Mouse (Mus musculus): ENCODE data around the gene Lrrc1. TPM values are rescaled to one million over a fixed set of nuclear protein-coding genes. Genes with fewer than 3 reads are reported as not detected.

The Lrrc1 gene
- total RNA-seq, 4 experiments from 2014 or later = 5.7 to 9.2 (median 7.9) TPM

DNA sequence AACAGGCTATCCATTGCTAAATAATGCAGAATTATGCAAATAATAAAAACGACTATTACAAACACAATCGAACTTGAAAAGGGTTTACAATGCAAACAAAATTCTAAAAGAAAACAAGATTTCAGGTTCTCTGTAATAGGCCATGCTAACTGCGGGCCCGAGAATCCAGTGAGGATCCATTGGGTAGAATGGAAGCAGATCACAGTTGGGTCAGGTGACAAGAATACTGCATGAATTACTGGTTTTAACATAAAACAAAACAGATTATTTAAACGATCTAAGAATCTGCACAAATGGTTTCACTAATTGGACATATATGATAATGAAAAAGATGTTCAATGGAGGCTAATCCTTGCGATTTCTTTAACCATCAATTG is 42.5 kb downstream of the Lrrc1 start:
- no peak for DNase-seq (ENCODE audit: low spot score in 2 of 2)

DNA sequence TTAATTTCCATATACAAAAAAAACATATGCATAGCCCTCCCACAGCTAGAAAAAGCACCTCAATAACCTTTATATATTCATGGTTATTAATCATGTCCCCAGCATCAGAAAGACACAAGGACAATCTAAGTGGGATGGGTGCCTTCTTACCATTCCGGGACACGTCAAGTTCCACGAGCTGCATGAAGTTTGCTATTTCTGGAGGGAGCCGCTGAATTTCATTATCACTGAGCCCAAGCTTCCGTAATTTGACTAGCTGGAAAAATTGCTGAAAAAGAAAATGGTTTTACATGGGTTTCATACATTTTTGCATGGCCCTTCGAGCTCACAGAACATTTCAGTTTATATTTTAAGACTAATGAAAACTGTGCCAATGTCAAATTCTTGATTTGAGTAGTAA is 45.6 kb downstream of the Lrrc1 start:
- DNase-seq (ENCODE audit: low spot score in 2 of 2) = no peak

DNA sequence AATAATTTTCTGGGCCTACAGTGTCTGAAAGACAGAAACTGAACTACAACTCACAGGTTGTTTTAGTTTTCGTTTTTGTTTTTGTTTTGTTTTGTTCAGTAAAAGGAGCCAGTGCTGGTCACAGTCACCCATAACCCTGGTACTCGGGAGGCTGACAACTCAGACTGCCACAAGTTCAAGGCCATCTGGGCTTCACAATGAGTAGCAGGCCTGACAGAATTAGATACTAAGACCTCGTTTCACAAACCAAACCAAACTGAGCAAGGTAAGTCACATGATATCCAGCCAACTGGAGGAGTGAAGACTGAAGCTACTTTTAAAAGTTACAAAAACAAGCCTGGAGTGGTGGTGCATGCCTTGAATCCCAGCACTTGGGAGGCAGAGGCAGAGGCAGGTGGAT is 46.3 kb downstream of the Lrrc1 start:
- no peak for DNase-seq (ENCODE audit: low spot score in 2 of 2)

DNA sequence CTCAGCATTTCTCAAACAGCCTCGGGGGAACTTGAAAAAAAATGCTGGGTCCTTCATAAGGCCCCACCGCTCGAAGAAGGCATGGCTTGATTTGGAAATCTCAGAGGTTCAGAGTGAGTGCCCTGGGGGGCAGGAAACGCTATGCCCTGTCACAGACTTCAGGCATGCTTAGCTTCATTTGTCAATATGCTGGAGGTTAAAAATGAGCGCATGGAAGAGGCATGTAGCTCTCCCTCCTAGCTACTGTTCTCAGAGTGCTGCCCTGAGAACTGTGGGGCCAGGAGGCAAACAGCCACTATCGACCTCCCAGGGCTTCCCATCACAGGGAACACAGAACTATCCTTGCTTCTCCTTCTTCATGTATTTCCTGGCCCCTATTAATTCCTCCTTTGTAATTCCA is 47.5 kb downstream of the Lrrc1 start:
- DNase-seq (ENCODE audit: low spot score in 2 of 2) = no peak

DNA sequence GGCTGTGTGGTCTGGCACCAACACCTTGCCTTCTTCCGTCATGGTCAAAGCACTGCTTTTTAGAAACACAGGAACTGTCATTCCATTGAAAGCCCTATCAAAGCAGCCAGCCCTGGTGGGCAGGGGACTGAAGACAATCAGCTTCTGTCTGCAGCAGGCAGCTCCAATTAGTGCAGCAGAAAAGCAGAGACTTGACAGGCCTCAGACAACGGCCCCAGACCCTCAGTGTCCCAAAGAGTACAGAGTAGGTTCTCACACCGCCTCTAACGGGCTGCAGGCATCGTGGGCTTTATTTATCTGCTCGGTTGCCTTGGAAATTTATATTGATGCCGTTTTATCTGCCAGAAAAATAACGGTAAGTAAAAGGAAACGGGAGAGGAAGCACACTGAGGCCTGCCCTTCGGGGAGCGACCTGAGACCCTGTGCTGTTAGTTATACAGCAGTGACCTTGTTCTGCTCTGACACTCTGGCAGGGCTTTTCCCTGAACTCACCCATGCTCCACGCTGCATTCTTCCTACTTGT is 48.1 kb downstream of the Lrrc1 start:
- DNase-seq (ENCODE audit: low spot score in 2 of 2) = no peak

DNA sequence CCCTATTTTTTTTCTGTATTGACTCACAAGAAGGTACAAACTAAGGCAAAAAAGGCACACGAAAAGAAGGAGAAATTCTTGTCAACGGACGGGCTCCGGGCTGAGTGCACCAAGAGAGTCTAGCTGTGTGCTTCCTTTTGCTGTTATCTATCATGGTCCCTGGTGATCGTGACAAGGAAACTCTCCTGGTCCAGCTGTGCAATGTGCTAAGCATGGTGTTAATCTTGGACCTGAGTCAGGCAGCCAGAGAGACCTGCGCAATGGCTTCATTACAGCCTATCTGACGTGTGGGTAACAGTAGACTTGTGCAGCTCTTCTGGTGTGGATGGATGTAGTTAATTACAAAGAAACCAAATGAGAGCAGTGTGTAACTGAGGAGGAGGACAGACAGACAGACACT is 50.4 kb downstream of the Lrrc1 start:
- no peak for DNase-seq (ENCODE audit: low spot score in 2 of 2)

DNA sequence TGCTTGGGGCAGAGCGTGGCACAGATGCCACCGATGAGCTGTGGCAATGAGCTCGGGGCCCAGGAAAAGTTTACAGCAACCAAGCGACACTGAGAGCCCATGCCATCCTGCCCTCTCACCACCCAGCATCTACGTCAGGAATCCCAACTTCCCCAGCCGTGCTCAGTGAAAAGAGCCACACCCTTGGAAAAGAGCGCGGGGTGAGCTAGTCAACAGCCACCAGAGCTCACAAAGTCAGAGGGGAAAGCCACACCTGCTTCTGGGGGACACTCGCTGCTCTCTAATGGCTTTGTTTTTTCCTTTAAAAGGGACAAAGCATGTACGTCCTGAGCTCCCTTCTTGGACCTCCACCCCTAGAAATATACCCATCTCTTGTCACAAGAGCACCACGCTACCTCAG is 56.1 kb downstream of the Lrrc1 start:
- DNase-seq (ENCODE audit: low spot score in 2 of 2) = no peak

DNA sequence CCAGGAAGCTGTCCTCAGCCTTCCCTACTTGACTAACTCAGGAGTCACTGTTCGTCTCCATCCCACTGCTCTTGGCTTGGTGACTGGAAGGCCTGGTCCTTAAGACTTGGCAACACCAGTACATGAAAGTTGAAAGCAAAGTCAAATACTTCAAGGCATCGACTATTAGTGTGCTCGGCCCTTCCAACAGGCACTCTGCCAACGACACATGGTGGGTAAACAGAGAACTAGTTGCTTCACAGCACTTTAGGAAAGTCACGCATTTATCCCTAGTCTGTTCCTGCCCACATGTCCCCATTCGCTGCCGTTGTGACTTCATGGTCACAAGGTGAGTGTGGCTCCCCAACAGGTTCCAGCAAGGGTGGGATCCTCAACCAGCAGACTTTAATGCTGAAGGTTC is 57.2 kb downstream of the Lrrc1 start:
- DNase-seq (ENCODE audit: low spot score in 2 of 2) = no peak

DNA sequence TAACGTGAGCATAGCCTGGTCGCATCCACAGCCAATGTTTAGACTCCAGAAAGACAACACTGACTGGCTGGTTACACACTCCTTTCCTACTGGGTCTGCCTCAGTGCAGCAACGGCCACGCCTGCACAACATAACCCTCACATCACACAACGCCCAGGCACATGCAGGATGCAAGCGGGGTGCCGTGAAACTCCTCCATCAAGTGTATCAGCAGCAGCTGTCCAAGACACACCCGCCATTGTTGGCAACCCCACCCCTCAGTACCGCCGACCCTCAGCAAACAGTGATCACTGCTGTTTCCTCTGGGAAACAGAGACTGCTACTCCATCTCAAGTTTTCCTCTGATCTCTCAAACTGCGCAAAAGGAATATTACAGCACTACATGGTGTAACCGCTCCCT is 58.8 kb downstream of the Lrrc1 start:
- DNase-seq (ENCODE audit: low spot score in 2 of 2) = no peak

DNA sequence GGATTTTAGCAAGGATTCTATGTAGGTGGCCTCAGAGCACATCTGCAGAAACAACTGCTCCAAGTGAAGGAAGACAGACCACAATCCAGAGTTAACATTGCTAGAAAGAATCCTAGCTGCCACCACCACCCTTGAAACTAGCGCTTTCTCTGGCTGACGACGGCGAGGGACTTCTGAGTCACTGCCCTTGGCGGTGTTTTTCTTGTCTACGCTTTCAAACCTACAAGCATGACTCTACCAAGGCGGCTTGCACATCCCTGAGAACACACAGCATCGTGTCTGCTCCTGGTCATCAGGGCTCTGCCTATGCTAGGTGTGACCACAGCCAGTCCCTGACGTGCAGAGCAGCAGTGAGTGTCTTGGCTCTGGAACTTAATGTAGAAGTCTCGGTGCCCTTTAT is 59.9 kb downstream of the Lrrc1 start:
- no peak for DNase-seq (ENCODE audit: low spot score in 2 of 2)

DNA sequence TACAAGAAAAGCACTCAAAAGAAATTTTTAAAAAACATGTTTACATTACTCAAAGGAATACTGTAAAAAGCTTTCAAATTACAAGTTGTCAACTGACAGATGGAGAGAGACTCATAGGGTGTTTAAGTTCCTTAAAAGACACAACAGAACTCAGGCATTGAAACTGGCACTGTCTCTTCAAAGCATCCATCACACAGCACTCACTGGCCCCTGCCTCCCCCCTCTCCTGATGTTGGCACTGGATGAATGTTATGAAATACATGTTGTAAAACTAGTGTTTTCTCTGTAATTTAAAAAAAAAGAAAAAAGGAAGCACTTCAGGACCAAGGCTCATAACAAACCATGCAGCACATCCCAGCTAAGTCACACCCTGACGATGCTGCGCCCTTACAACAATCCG is 61.1 kb downstream of the Lrrc1 start:
- no peak for DNase-seq (ENCODE audit: low spot score in 2 of 2)

DNA sequence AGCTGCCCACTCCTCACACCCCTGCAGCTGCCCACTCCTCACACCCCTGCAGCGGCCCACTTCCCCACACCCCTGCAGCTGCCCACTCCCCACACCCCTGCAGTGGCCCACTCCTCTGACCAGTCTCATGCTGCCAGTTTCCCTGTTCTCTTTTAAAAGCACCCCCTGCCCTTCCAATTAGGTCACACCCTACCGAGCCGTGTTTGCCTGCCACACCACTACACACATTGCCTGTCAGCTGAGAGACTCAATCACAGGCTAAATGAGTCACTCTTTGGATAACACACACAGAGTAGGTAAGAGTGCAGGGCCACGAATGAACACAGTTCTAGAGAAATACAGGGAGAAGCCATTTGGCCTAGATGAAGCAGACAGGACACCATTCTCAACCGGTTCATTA is 62.4 kb downstream of the Lrrc1 start:
- no peak for DNase-seq (ENCODE audit: low spot score in 2 of 2)

DNA sequence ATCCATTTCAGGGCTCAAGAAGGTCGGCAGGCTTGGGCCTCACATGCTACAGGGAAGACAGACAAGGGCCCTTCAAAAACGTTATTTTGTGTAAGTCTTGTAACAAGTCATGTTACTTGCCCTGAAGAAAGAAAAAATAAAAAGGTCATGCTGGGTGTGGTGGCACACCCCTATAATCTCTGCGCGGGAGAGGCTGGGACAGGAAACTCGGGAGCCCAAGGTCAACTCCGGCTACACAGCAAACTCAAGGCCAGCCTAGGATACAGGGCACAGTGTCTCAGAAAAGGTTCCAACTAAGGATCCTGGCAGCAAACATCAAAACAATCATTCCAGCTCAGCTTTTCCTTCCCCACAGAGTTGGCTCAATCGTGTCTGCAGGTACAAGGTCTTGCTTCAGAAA is 63.3 kb downstream of the Lrrc1 start:
- DNase-seq (ENCODE audit: low spot score in 2 of 2) = no peak

DNA sequence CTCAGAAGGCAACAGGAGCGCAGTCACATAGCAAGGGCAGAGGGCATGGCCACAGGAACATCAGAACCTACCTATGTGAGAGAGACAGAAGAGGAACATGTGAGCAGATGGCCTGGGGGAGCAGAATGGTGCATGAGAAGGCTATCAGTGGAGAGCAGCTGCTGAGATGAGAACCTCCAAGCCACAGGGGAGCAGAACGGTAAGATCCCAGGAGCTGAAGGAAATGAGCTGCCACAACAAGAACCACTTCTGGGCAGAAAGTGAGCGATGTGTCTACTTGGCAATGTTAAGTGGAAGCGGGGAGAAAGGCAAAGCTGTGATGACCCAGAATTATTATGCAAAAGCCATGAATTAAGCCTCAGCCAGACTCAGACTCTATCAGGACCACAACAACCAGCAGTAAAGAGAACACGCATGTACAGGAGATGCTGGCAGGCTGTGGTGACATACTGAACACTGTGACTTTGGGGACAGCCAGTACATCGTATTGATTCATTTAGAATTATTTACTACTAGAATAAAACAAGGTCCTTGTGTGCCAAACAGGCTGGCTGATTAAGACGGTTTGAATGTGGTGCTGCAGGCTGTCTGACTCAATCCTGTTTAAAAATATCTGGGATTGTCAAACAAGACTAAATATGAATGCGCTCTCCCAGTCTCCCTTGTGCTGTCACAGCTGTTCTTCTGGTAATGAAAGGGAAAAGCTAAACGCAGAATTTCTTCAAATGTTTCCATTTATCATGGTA is 63.9 kb downstream of the Lrrc1 start:
- peak; percentile 37 to 53 for DNase-seq (ENCODE audit: low spot score in 2 of 2)

DNA sequence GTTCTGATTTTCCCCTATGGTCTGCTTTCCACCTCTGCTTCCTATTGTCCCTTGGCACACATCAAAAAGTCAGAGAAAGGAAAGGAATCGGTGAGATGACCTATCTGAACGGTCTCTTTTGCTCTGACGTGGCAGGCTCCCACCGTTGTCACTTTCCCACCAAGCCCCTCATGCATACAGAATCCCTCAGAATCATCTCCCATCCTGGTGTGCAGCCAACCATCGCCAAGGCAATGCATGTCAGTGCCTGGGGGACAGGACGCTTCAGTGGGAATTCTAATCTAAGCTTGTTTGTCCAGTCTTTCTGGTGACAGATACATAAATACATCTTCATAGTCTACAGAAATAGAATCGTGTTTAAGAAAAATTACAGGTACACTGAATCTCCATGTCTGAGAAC is 64.7 kb downstream of the Lrrc1 start:
- DNase-seq (ENCODE audit: low spot score in 2 of 2) = no peak

DNA sequence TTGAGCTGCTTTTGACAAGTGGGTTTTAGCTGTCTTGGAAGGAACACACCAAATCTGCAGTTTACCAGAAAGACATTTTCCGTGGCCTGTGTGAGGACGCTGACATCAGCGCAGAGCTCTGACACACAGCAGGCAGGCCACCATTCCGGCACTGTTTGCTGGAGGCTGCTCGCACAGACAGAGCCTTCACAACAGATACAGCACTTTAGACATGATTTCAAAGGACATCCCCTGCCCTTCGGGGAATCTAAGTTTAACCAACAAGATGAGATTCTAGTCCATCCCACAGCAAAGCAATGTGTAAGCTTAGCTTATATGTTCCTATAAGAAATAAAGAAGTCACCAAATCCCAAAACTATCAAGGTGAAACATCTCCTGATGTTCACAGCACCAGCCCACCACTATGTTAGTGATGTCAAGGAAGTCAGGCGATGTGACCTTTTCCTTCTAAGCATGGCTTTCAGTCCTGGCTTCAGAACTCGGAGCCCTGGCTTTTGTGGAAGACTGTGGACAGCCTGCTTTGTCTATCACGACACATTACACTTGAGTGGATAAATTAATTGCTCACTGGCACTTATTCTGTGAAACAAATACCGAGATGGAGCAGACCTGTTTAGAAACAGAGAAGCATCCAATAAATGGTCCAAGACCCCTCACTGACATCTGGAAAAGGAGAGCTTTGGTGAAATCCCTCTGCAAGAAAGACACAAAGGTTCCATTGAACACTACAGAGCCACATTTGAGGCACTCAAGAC is 66.3 kb downstream of the Lrrc1 start:
- DNase-seq (ENCODE audit: low spot score in 2 of 2) = no peak

DNA sequence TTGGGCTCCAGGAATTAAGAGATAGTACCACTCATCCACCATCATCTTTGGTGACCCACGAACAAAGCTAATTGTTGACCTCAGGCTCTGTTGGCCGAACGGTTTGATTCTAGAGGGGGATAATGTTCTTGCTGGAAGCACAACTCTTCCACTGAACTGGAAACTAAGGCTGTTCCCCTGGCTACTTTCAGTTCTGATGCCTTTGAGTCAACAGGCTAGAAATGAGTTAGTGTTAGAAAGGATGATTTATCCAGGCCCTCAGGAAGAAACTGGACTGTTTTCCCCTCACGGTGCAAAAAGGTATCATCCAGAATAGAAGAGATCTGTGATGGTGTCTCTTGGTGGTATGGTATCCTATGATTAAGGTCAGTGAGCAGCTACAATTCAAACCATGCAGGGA is 70.1 kb downstream of the Lrrc1 start:
- no peak for DNase-seq (ENCODE audit: low spot score in 2 of 2)

DNA sequence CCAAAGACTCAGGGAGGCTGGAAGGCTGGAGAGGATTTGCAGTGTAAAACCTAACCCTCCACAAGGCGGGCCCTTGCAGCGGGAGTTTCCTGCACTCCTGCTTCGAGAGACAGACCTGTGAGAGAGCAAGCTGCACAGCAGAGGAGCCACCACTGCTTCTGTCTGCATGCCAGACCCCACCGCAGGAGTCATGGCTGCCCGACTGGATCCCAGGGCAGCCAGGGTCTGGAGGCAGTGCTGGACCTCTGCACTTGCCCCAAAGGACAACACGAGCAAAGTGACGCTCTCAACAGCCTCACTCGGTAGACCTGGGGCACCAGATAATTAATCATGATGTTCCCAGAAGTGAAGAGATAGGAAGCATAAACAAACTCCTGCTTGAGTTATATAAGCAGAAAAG is 72.1 kb downstream of the Lrrc1 start:
- no peak for DNase-seq (ENCODE audit: low spot score in 2 of 2)

DNA sequence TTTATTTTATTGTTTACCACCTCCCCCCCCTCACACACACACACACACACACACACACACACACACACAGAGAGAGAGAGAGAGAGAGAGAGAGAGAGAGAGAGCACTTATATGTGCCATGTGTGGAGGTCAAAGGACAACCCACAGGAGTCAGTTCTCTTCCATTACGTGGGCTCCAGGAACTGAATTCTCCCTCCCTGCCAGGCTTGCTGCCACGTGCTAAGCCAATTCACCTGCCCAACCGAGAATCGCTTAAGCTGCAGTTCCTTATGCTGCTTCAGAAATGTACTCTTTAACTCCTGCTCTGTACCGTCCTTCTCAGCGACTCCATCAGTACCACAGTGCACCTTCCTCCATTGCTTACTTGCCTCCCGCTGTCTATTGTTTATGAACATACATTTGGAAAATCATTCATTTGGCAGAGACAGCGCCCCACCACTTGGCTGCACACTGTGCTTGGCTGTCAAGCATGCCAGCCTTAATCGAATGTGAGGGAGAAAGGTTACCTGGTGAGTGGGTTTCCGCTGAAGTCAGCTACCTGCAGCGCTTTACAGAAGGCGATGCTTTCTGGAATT is 72.9 kb downstream of the Lrrc1 start:
- no peak for DNase-seq (ENCODE audit: low spot score in 2 of 2)

DNA sequence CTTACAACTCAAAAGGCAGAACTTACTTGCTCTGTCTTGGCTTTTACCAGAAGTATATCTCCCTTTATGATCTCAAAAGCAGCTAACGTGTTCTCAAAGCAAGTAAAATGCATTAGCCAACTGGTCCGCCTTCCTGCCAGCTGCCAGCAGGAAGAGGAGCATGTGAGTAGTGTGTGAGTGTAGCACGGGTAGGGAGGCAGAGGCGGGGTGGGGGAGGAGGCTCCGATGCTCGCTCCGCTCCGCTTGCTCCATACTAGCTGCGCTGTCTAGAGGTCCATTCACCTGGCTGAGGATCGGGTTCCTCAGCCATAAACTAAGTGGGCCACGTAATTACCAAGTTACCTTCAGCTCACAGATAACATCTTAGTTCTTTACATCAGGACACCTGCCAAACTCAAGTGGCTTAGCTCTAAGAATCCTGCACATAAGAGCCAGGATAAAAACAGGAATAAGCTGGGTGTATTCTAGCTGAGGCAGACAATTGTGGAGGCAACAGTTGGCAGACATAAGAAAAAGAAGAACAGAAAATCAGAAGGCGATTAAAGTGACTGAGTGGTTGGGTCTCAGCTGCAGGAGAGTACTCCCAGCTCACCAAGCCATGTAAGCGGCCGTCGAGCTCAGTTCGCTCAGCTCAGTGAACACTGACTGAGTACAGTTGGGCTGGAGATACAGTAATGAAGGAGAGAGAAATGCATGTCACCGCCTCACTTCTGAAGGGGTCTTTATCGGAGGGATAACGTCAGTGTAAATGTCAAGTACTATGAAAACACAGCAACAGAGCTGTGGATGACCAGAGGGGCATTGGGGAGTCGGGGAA is 74.7 kb downstream of the Lrrc1 start:
- peak; percentile 51 to 58 for DNase-seq (ENCODE audit: low spot score in 2 of 2)

DNA sequence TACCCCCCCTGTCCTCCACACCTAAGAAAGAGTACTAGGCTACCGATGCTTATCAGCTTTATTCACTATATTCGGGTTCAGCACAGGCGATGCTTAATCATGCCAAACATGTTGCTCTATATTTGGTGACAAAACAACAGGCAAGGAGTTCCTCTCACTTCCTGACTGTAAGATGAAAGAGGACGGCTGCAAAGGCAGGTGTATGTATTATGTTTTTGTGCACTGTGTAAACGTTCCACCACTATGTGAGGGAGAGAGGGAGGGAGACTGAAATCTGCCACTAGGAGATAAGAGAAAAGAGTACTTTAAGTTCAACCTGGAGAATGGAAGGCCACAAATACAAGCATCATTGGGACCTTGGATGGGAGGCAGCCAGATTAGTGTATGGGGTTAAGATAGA is 77.7 kb downstream of the Lrrc1 start:
- no peak for DNase-seq (ENCODE audit: low spot score in 2 of 2)

DNA sequence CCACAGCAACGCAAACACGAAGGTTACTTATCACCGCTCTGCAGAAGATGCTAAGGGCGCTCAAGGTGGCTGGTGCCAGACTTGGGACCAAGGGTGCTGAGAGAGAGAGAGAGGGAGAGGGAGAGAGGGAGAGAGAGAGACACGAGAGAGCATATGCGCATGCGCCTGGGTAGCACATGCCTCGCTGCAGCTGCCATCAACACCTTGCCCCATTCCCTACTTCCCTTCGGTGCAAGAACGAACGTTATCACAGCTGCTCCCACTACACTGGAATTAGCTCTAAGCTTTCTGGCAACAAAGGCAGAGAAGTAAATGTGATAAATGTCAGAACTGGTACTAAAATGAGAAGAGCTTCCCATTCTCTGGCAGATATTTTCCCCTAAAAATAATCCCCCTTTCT is 79.3 kb downstream of the Lrrc1 start:
- DNase-seq (ENCODE audit: low spot score in 2 of 2) = no peak
